Mouse (Mus musculus) cortical plate, adult 2 months (tissue): Measurements from ENCODE around the gene Zdhhc1. TPM values are rescaled to one million over a fixed set of nuclear protein-coding genes. Genes with fewer than 3 reads are reported as not detected.

Experiments used
- H3K27ac ChIP-seq: fragments of 200-500 bp; 2 replicates; pipeline ENCODE4 v1.5.1; 2012; ENCODE audit warnings: low read length, control low read depth, inconsistent platforms; ENCODE audit not compliant: insufficient read depth
- H3K4me1 ChIP-seq: fragments of 200-500 bp; 2 replicates; pipeline ENCODE4 v1.6.1; 2011; ENCODE audit warnings: low read length; ENCODE audit not compliant: control insufficient read depth, insufficient read depth
- H3K4me3 ChIP-seq: fragments of 200-500 bp; 2 replicates; pipeline ENCODE4 v1.5.1; 2011; ENCODE audit warnings: mild to moderate bottlenecking, low read length, control low read depth; ENCODE audit not compliant: insufficient read depth
- CTCF ChIP-seq: fragments of 200-500 bp; IDR thresholded peaks from 2 replicates; pipeline ENCODE4 v1.5.1; 2011; ENCODE audit warnings: mild to moderate bottlenecking, control low read depth, low read length; ENCODE audit not compliant: insufficient read depth; ENCODE audit errors: extremely low read depth
- POLR2A ChIP-seq: fragments of 200-500 bp; IDR thresholded peaks from 2 replicates; pipeline ENCODE4 v1.6.1; 2011; ENCODE audit warnings: mild to moderate bottlenecking, low read length, control low read depth; ENCODE audit not compliant: insufficient read depth; ENCODE audit errors: extremely low read depth
- polyA plus RNA-seq: library from polyadenylated mRNA; depleted of rRNA; stranded (reverse); fragments of >200 nt; gene quantifications from 2 replicates; pipeline ENCODE4 v1.2.3, GENCODE M21; 2012

Zdhhc1 gene
- polyA plus RNA-seq, 1 experiment: 63.6 TPM

- Histone ChIP-seq H3K4me3 (no peak overlapping the region), H3K27ac (peak overlapping the region; percentile 80), H3K4me1 (peaks cover 13% of the 10 kb centered on the region)
- no peak for TF ChIP-seq CTCF
- no peak for TF ChIP-seq POLR2A
Observed at GRCm38 (mm10) chr8:105466246-105466645, 30.5 kb downstream of the Zdhhc1 start.

GRCm38 (mm10) chr8:105464595-105464994 lies 32.1 kb downstream of the Zdhhc1 start:
- H3K27ac ChIP-seq: no peak overlapping the region
- H3K4me3 ChIP-seq: no peak overlapping the region
- TF ChIP-seq POLR2A (no peak), CTCF (no peak)
- H3K4me1 ChIP-seq: peaks cover 8% of the 10 kb centered on the region

- no peak for TF ChIP-seq CTCF
- no peak for TF ChIP-seq POLR2A
- no peak overlapping the region for H3K4me3 ChIP-seq
- peaks cover 2% of the 10 kb centered on the region; the same call in 1 of the 2 replicates for H3K4me1 ChIP-seq
- H3K27ac ChIP-seq: no peak overlapping the region
Observed at GRCm38 (mm10) chr8:105461085-105461803, 35.5 kb downstream of the Zdhhc1 start.

GRCm38 (mm10) chr8:105455218-105455617 lies 41.5 kb downstream of the Zdhhc1 start:
- Histone ChIP-seq H3K4me3 (no peak overlapping the region), H3K27ac (no peak overlapping the region), H3K4me1 (no peaks in the 10 kb centered on the region)
- TF ChIP-seq POLR2A (no peak), CTCF (no peak)

- Histone ChIP-seq H3K27ac (no peak overlapping the region), H3K4me3 (no peak overlapping the region), H3K4me1 (no peaks in the 10 kb centered on the region)
- TF ChIP-seq POLR2A (no peak), CTCF (no peak)
Observed at GRCm38 (mm10) chr8:105454088-105454487, 42.6 kb downstream of the Zdhhc1 start.

GRCm38 (mm10) chr8:105453296-105453695 lies 43.4 kb downstream of the Zdhhc1 start:
- Histone ChIP-seq H3K27ac (no peak overlapping the region), H3K4me3 (no peak overlapping the region), H3K4me1 (no peaks in the 10 kb centered on the region)
- no peak for TF ChIP-seq POLR2A
- TF ChIP-seq CTCF: no peak

- TF ChIP-seq CTCF (no peak), POLR2A (no peak)
- Histone ChIP-seq H3K4me1 (no peaks in the 10 kb centered on the region), H3K4me3 (no peak overlapping the region), H3K27ac (no peak overlapping the region)
Observed at GRCm38 (mm10) chr8:105451903-105452603, 44.6 kb downstream of the Zdhhc1 start.

- no peak overlapping the region for H3K4me3 ChIP-seq
- H3K4me1 ChIP-seq: peaks cover 2% of the 10 kb centered on the region; the same call in 1 of the 2 replicates
- H3K27ac ChIP-seq: no peak overlapping the region
- no peak for TF ChIP-seq POLR2A
- no peak for TF ChIP-seq CTCF
Observed at GRCm38 (mm10) chr8:105450977-105451376, 45.7 kb downstream of the Zdhhc1 start.

- Histone ChIP-seq H3K27ac (no peak overlapping the region), H3K4me3 (no peak overlapping the region), H3K4me1 (peaks cover 6% of the 10 kb centered on the region)
- TF ChIP-seq CTCF: no peak
- TF ChIP-seq POLR2A: no peak
Observed at GRCm38 (mm10) chr8:105448596-105448995, 48.1 kb downstream of the Zdhhc1 start.

- TF ChIP-seq POLR2A: no peak
- TF ChIP-seq CTCF: no peak
- Histone ChIP-seq H3K4me1 (peaks cover 6% of the 10 kb centered on the region), H3K27ac (no peak overlapping the region), H3K4me3 (no peak overlapping the region)
Observed at GRCm38 (mm10) chr8:105448188-105448587, 48.5 kb downstream of the Zdhhc1 start.
